Mouse (Mus musculus): ENCODE data around the gene Arhgap28. TPM values are rescaled to one million over a fixed set of nuclear protein-coding genes. Genes with fewer than 3 reads are reported as not detected.

Gene Arhgap28
- total RNA-seq (2022): under 1 TPM; 0.38 to 0.56 (median 0.42) TPM

GRCm38 (mm10) chr17:68003741-68004560 lies at the start of gene Arhgap28:
Gene Arhgap28, minus strand, starts transcription at chr17:68004120.
- peak; percentile 65 to 80 for DNase-seq (ENCODE audit: low spot score in 2 of 2)

GRCm38 (mm10) chr17:68046341-68046675 lies 42.4 kb upstream of the Arhgap28 start:
- DNase-seq (ENCODE audit: low spot score in 2 of 2): no peak

- no peak for DNase-seq (ENCODE audit: low spot score in 2 of 2)
Observed at GRCm38 (mm10) chr17:68045655-68046340, 41.9 kb upstream of the Arhgap28 start.

GRCm38 (mm10) chr17:68042377-68042776 lies 38.5 kb upstream of the Arhgap28 start:
- no peak for DNase-seq (ENCODE audit: low spot score in 2 of 2)

GRCm38 (mm10) chr17:68037011-68037410 lies 33.1 kb upstream of the Arhgap28 start:
- DNase-seq (ENCODE audit: low spot score in 2 of 2): no peak

GRCm38 (mm10) chr17:68029495-68029894 lies 25.6 kb upstream of the Arhgap28 start:
- DNase-seq (ENCODE audit: low spot score in 2 of 2): no peak

GRCm38 (mm10) chr17:68028519-68028918 lies 24.6 kb upstream of the Arhgap28 start:
- no peak for DNase-seq (ENCODE audit: low spot score in 2 of 2)

- no peak for DNase-seq (ENCODE audit: low spot score in 2 of 2)
Observed at GRCm38 (mm10) chr17:68024327-68024726, 20.4 kb upstream of the Arhgap28 start.

- no peak for DNase-seq (ENCODE audit: low spot score in 2 of 2)
Observed at GRCm38 (mm10) chr17:68019466-68020065, 15.6 kb upstream of the Arhgap28 start.

GRCm38 (mm10) chr17:68017095-68017494 lies 13.2 kb upstream of the Arhgap28 start:
- no peak for DNase-seq (ENCODE audit: low spot score in 2 of 2)

GRCm38 (mm10) chr17:68011606-68012005 lies 7.7 kb upstream of the Arhgap28 start:
- no peak for DNase-seq (ENCODE audit: low spot score in 2 of 2)

GRCm38 (mm10) chr17:68010041-68010440 lies 6.1 kb upstream of the Arhgap28 start:
- no peak for DNase-seq (ENCODE audit: low spot score in 2 of 2)

GRCm38 (mm10) chr17:68004581-68005330 lies 836 bp upstream of the Arhgap28 start:
- no peak for DNase-seq (ENCODE audit: low spot score in 2 of 2)

GRCm38 (mm10) chr17:68002608-68003595 lies 1.0 kb downstream of the Arhgap28 start:
- no peak for DNase-seq (ENCODE audit: low spot score in 2 of 2)

GRCm38 (mm10) chr17:67999801-68000200 lies 4.1 kb downstream of the Arhgap28 start:
- no peak for DNase-seq (ENCODE audit: low spot score in 2 of 2)

- DNase-seq (ENCODE audit: low spot score in 2 of 2): no peak
Observed at GRCm38 (mm10) chr17:67996769-67997155, 7.2 kb downstream of the Arhgap28 start.

GRCm38 (mm10) chr17:67996097-67996768 lies 7.7 kb downstream of the Arhgap28 start:
- DNase-seq (ENCODE audit: low spot score in 2 of 2): no peak

GRCm38 (mm10) chr17:67995277-67995819 lies 8.6 kb downstream of the Arhgap28 start:
- no peak for DNase-seq (ENCODE audit: low spot score in 2 of 2)

- no peak for DNase-seq (ENCODE audit: low spot score in 2 of 2)
Observed at GRCm38 (mm10) chr17:67994861-67995260, 9.1 kb downstream of the Arhgap28 start.

All from gastrocnemius, adult 8-10 months (tissue).